Mouse (Mus musculus): Measurements from ENCODE around the gene Patz1. TPM values are rescaled to one million over a fixed set of nuclear protein-coding genes. Genes with fewer than 3 reads are reported as not detected.

The Patz1 gene
- 68.6 TPM for total RNA-seq (2023)

DNA sequence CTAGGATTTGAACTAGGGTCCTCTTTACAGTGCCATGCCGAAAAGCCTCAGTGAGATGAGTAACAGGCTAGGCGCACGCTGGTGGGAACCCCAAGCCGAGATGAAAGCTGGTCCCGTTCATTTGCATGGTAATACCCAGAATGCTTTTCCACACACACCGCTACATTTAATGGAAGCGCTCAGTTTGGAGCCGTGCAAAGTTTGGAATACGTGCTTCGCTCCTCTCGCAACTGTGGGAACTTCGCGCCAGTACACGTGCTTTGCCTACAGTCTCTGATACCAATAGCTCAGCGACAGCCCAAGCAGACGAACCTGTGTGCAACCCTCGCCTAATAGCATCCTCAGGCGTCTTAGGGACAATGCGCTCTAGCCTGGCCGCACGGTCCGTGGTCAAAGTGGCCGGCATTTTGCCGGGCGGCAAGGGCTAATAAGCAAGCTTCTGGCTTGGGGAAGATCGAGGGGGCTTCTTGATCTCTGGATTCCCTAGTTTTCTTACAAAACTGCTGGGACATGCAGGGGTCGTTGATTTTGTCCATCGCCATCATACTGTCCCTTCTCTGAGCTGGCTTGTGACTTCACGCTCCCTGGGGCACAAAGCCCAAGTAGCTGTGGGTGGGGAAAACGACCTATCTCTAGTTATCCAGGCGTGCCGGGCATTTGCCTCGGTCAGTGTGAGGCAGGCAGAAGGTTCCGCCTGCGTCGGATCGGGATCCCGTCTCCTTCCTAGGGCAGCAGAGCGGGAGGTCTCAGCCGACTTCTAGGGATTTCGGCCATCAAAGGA is at the start of gene Patz1:
Gene Patz1 (plus strand): TSS at position 354 of the 781 bp plus-strand sequence.

DNA sequence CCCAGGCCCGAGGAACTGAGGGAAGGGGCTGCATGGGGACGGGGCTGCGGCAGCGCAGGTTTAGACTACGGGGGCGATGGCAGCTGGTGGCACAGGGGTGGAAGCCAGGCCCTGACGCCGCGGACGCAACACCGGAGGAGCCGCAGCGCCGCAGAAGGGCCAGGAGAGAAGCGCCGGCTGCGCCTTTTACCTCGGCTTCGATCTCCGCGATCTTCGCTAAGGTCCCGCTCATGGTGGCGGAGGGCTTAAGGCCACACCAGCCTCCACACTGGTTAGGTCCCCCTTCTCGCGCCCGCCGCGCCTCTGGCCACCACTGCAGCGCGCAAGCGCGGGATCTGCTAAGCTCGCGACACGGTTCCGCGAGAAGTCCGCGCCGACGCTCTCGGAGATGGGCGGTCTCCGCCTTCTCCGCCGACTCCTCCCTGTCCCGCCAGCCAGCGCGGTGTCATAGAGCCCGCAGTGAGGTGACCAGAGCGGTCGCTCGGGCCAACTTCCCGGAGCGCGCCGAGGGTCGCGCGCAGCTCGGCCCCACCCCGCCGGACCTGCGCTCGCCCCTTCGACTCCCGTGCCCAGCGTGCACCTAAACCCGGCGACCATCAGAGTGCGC is 22.5 kb upstream of the Patz1 start, which contains the start of gene Drg1:
Gene Drg1 (minus strand): TSS at position 337 of the 607 bp plus-strand sequence.

DNA sequence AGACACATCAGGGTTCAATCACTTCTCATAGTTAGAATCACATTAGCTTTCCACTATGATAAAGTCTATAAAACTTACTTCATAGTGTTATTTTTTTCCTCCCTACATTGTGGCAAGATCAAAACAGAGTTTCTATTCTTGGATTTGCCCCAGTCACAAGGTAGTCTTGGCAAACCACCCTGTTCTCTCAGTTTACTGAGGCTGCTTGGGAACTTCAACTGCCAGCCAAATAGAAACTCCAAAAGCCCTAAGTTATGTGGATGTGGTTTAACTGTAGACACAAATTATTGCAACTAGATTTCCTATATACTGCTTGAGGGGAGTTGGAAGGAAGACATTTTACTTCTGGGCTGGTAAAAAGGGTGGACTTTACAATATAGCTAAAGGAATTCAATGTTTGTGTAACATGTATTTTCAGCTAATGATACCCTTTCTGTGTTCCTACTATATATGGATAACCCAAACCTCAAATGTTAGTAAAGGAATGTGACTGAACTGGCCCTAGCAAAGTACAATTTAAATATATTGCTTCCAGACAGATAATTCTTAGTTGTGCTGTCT is 41.3 kb downstream of the Patz1 start, which contains the start of gene Pik3ip1:
Gene Pik3ip1 (plus strand): TSS at position 511 of the 561 bp plus-strand sequence.

Other genes with a start within 250 kb of the Patz1 start
- 216 TPM for gene Sfi1, start 95.4 kb upstream of the Patz1 start, total RNA-seq (2023)
- 63.9 TPM for gene Eif4enif1, start 86.5 kb upstream of the Patz1 start, total RNA-seq (2023)
- gene Drg1, start 22.5 kb upstream of the Patz1 start, total RNA-seq (2023) = 57.6 TPM
- gene Pik3ip1, start 41.5 kb downstream of the Patz1 start, total RNA-seq (2023) = 374 TPM
- 113 TPM for gene Limk2, start 120.3 kb downstream of the Patz1 start, total RNA-seq (2023)
- gene Rnf185, start 163.5 kb downstream of the Patz1 start, total RNA-seq (2023) = 16.9 TPM
- gene Pla2g3, start 199.4 kb downstream of the Patz1 start, total RNA-seq (2023) = not detected
- not detected for gene Inpp5j, start 215.9 kb downstream of the Patz1 start, total RNA-seq (2023)
- gene Selenom, start 225.8 kb downstream of the Patz1 start, total RNA-seq (2023) = not detected